Mouse (Mus musculus) kidney, adult 2 months (tissue): Measurements from ENCODE around the gene Cacng7.

Experiments used
- CTCF ChIP-seq: fragments of 200-500 bp; conservative IDR thresholded peaks from 2 replicates; pipeline ENCODE4 v1.5.1; 2011; ENCODE audit warnings: low read depth, mild to moderate bottlenecking, control low read depth, low read length, moderate library complexity, mixed read lengths; ENCODE audit not compliant: insufficient read depth, insufficient read length
- POLR2A ChIP-seq: fragments of 200-500 bp; IDR thresholded peaks from one replicate; pipeline ENCODE4 v1.6.1; 2011; ENCODE audit warnings: low read depth, low read length, control low read depth

GRCm38 (mm10) chr7:3314121-3314520, 18.6 kb upstream of the Cacng7 start:
- no peak for TF ChIP-seq CTCF
- no peak for TF ChIP-seq POLR2A
